In genomic region chr17:5088241-5088640, GRCm38 (mm10) we compare ENCODE assay signal across 7 mouse cellular contexts.
DNase-seq lines count a peak whose midpoint lies in the region; ATAC-seq and TF ChIP-seq lines count a peak whose summit lies in the region.
"Not testable (repeated sequence)": the region's sequence is repeated elsewhere in the genome, so short reads cannot be mapped to it uniquely, and the experiment has no call there.

No protein-coding gene starts in this region.

- H3K79me2 ChIP-seq in liver, adult 2 months (ENCODE audit: control insufficient read depth, insufficient read depth, low read length) = peaks cover 41% of the 10 kb centered on the region

- H3K27me3 ChIP-seq in kidney, adult 2 months (replicated peaks; ENCODE audit: control insufficient read depth, insufficient read depth, low read length); liver, adult 2 months (ENCODE audit: control insufficient read depth, insufficient read depth, low read length); liver, postnatal 0 days (ENCODE audit: insufficient read depth, low read length); spleen, adult 2 months (ENCODE audit: control insufficient read depth, insufficient read depth, low read length); thymus, adult 2 months (ENCODE audit: control insufficient read depth, insufficient read depth, low read length): not testable (repeated sequence)

- WGBS in bone marrow, adult 2 months = 60% methylated on average over 2 of the region's 2 CpGs
- 35% methylated on average over 2 of the region's 2 CpGs for WGBS in kidney, adult 2 months
- 19% methylated on average over 2 of the region's 2 CpGs for WGBS in liver, adult 2 months
- WGBS in liver, postnatal 0 days (ENCODE audit: insufficient replicate concordance) = 37% methylated on average over 2 of the region's 2 CpGs
- 66% methylated on average over 2 of the region's 2 CpGs for WGBS in spleen, adult 2 months
- 57% methylated on average over 2 of the region's 2 CpGs for WGBS in thymus, adult 2 months

- H3K9ac ChIP-seq in liver, adult 2 months (ENCODE audit: low read depth, low read length); liver, postnatal 0 days (replicated peaks): not testable (repeated sequence)

- peak overlapping the region; percentile 53; the same call in 1 of the 2 replicates for H3K27ac ChIP-seq in bone marrow, adult 2 months (ENCODE audit: control insufficient read depth, insufficient read depth, low read depth, low read length, poor library complexity)
- not testable (repeated sequence) for H3K27ac ChIP-seq in kidney, adult 2 months (ENCODE audit: insufficient read depth, low read depth, low read length)
- peak overlapping the region; percentile 75 for H3K27ac ChIP-seq in liver, adult 2 months (replicated peaks; ENCODE audit: insufficient read depth, low read depth, low read length)
- peak overlapping the region; percentile 67 for H3K27ac ChIP-seq in liver, postnatal 0 days (ENCODE audit: low read depth)
- H3K27ac ChIP-seq in spleen, adult 2 months (ENCODE audit: insufficient read depth, low read length) = peak overlapping the region; percentile 51; the same call in 1 of the 2 replicates
- H3K27ac ChIP-seq in thymus, adult 2 months (ENCODE audit: control insufficient read depth, insufficient read depth, low read length) = peak overlapping the region; percentile 55; the same call in 1 of the 2 replicates

- H3K36me3 ChIP-seq in kidney, adult 2 months (ENCODE audit: control insufficient read depth, insufficient read depth, low read length); liver, adult 2 months (ENCODE audit: control insufficient read depth, insufficient read depth, low read length); liver, postnatal 0 days (replicated peaks; ENCODE audit: insufficient read depth, low read length); spleen, adult 2 months (ENCODE audit: control insufficient read depth, insufficient read depth, low read length); thymus, adult 2 months (ENCODE audit: control insufficient read depth, insufficient read depth, low read length): not testable (repeated sequence)

- not testable (repeated sequence) for TF ChIP-seq EP300 in liver, postnatal 0 days (IDR thresholded peaks at IDR 0.05; ENCODE audit: low read depth)

- not testable (repeated sequence) for ATAC-seq in liver, postnatal 0 days

- not testable (repeated sequence) for H3K4me3 ChIP-seq in bone marrow, adult 2 months (replicated peaks; ENCODE audit: control insufficient read depth, low read depth, low read length); kidney, adult 2 months (ENCODE audit: insufficient read depth, low read depth, low read length); liver, adult 2 months (ENCODE audit: insufficient read depth, low read depth, low read length); liver, postnatal 0 days (ENCODE audit: low read depth, low read length); spleen, adult 2 months (ENCODE audit: extremely low read depth, insufficient read depth, insufficient read length); thymus, adult 2 months (ENCODE audit: control insufficient read depth, insufficient read depth, low read length)

- DNase-seq in heart, adult 11 months = peak; percentile 82
- peak; percentile 35 for DNase-seq in kidney, adult 2 months
- DNase-seq in liver, adult 2 months (ENCODE audit: extremely low read depth, low read depth, low spot score) = peak; percentile 82
- DNase-seq in liver, postnatal 0 days; spleen, adult 2 months (ENCODE audit: low read depth in 1 of 2, low spot score in 2 of 2); thymus, adult 2 months: not testable (repeated sequence)

- not testable (repeated sequence) for H3K4me2 ChIP-seq in liver, postnatal 0 days (ENCODE audit: low read depth, low read length)

- H3K9me3 ChIP-seq in liver, postnatal 0 days (ENCODE audit: low read length) = not testable (repeated sequence)

- H3K4me1 ChIP-seq in bone marrow, adult 2 months (ENCODE audit: control insufficient read depth, insufficient read depth, low read length) = not testable (repeated sequence)
- H3K4me1 ChIP-seq in kidney, adult 2 months (ENCODE audit: control insufficient read depth, insufficient read depth, low read length) = peaks cover 29% of the 10 kb centered on the region
- peaks cover 24% of the 10 kb centered on the region for H3K4me1 ChIP-seq in liver, adult 2 months (ENCODE audit: control insufficient read depth, insufficient read depth, low read length)
- H3K4me1 ChIP-seq in liver, postnatal 0 days (ENCODE audit: insufficient read depth) = peaks cover 48% of the 10 kb centered on the region
- H3K4me1 ChIP-seq in spleen, adult 2 months (ENCODE audit: control insufficient read depth, insufficient read depth, insufficient read length) = peaks cover 44% of the 10 kb centered on the region; the same call in 1 of the 2 replicates
- H3K4me1 ChIP-seq in thymus, adult 2 months (replicated peaks; ENCODE audit: control insufficient read depth, insufficient read depth, low read length) = peaks cover 60% of the 10 kb centered on the region

- TF ChIP-seq POLR2A in bone marrow, adult 2 months (IDR thresholded peaks at IDR 0.05; ENCODE audit: borderline replicate concordance, control insufficient read depth, low read depth, low read length); kidney, adult 2 months (IDR thresholded peaks at IDR 0.05; ENCODE audit: low read depth, low read length); liver, adult 2 months (IDR thresholded peaks at IDR 0.05; ENCODE audit: extremely low read depth, insufficient read depth, low read length); spleen, adult 2 months (IDR thresholded peaks at IDR 0.05; ENCODE audit: low read depth, low read length); thymus, adult 2 months (IDR thresholded peaks at IDR 0.05; ENCODE audit: control insufficient read depth, extremely low read depth, insufficient read depth, low read length, poor library complexity): not testable (repeated sequence)

- TF ChIP-seq CTCF in bone marrow, adult 2 months (IDR thresholded peaks at IDR 0.05; ENCODE audit: control insufficient read depth, insufficient read depth, low read length); kidney, adult 2 months (conservative IDR thresholded peaks at IDR 0.05; ENCODE audit: insufficient read depth, insufficient read length, low read depth, low read length); liver, adult 2 months (IDR thresholded peaks at IDR 0.05; ENCODE audit: low read depth, low read length); liver, postnatal 0 days (IDR thresholded peaks at IDR 0.05; ENCODE audit: low read depth); spleen, adult 2 months (IDR thresholded peaks at IDR 0.05; ENCODE audit: extremely low read depth, insufficient read depth, insufficient read length, insufficient replicate concordance); thymus, adult 2 months (IDR thresholded peaks at IDR 0.05; ENCODE audit: borderline replicate concordance, control insufficient read depth, extremely low read depth, insufficient read depth, low read length, poor library complexity): not testable (repeated sequence)
